Mouse (Mus musculus) cerebellum, postnatal 10 days (tissue): ENCODE measurements around the gene Galnt18.

ENCODE experiments used
- DNase-seq, 2 experiments: peaks; one replicate each; pipeline ENCODE4 v3.0.0; 2021; ENCODE audit warnings: mixed read lengths in 2 of 2

The Galnt18 gene

GRCm38 (mm10) chr7:111459716-111460115, 320.1 kb downstream of the Galnt18 start:
- no peak for DNase-seq

GRCm38 (mm10) chr7:111456007-111456406, 323.8 kb downstream of the Galnt18 start:
- DNase-seq: no peak

- DNase-seq: no peak
Observed at GRCm38 (mm10) chr7:111455541-111455940, 324.2 kb downstream of the Galnt18 start.

GRCm38 (mm10) chr7:111452000-111452399, 327.8 kb downstream of the Galnt18 start:
- DNase-seq: no peak

GRCm38 (mm10) chr7:111450286-111451095, 329.3 kb downstream of the Galnt18 start:
- DNase-seq: no peak

- DNase-seq: no peak
Observed at GRCm38 (mm10) chr7:111433173-111433572, 346.6 kb downstream of the Galnt18 start.

GRCm38 (mm10) chr7:111427392-111427791, 352.4 kb downstream of the Galnt18 start:
- no peak for DNase-seq
